Mouse (Mus musculus) kidney, adult 11 months (tissue): Measurements from ENCODE around the gene Dnaja1.
A peak's percentile ranks its signal among the peaks of the same experiment; 100 is the strongest.

ENCODE experiments used
- DNase-seq: peaks from one replicate; pipeline ENCODE4 v3.0.0; 2022

Gene Dnaja1

GRCm38 (mm10) chr4:40757157-40757779 is 35.3 kb downstream of the Dnaja1 start:
- DNase-seq, result no peak

- DNase-seq, result peak; percentile 95
Observed at GRCm38 (mm10) chr4:40757780-40758420, 36.0 kb downstream of the Dnaja1 start, which contains the start of gene Smu1. TSS of gene Smu1 (minus strand) at chr4:40757923.

- no peak for DNase-seq
Observed at GRCm38 (mm10) chr4:40759876-40760275, 37.9 kb downstream of the Dnaja1 start.

GRCm38 (mm10) chr4:40774279-40775259 is 52.6 kb downstream of the Dnaja1 start:
- peak; percentile 69 for DNase-seq

- no peak for DNase-seq
Observed at GRCm38 (mm10) chr4:40776416-40776815, 54.5 kb downstream of the Dnaja1 start.

GRCm38 (mm10) chr4:40777116-40777515 is 55.2 kb downstream of the Dnaja1 start:
- DNase-seq, result no peak

GRCm38 (mm10) chr4:40778656-40779055 is 56.7 kb downstream of the Dnaja1 start:
- DNase-seq, result no peak

GRCm38 (mm10) chr4:40781143-40781542 is 59.2 kb downstream of the Dnaja1 start:
- peak; percentile 47 for DNase-seq

- no peak for DNase-seq
Observed at GRCm38 (mm10) chr4:40781797-40782495, 60.0 kb downstream of the Dnaja1 start.

GRCm38 (mm10) chr4:40783049-40783448 is 61.1 kb downstream of the Dnaja1 start:
- no peak for DNase-seq

GRCm38 (mm10) chr4:40784556-40785169 is 62.7 kb downstream of the Dnaja1 start:
- DNase-seq, result peak; percentile 62

- no peak for DNase-seq
Observed at GRCm38 (mm10) chr4:40785620-40786166, 63.7 kb downstream of the Dnaja1 start.

GRCm38 (mm10) chr4:40786578-40786977 is 64.6 kb downstream of the Dnaja1 start:
- no peak for DNase-seq
